Mouse (Mus musculus) gastrocnemius, adult 2 months (tissue): ENCODE data around the gene Nr2f2. TPM values are rescaled to one million over a fixed set of nuclear protein-coding genes. Genes with fewer than 3 reads are reported as not detected.

ENCODE experiments used
- DNase-seq: peaks from one replicate; pipeline ENCODE4 v3.0.0; 2022
- H3K27ac ChIP-seq: fragments of 200-600 bp; 2 replicates; pipeline ENCODE4 v1.8.1; 2022; ENCODE audit warnings: mild to moderate bottlenecking
- H3K4me3 ChIP-seq: fragments of 200-600 bp; 2 replicates; pipeline ENCODE4 v1.8.1; 2022; ENCODE audit warnings: mild to moderate bottlenecking, moderate library complexity
- CTCF ChIP-seq: fragments of 200-600 bp; IDR thresholded peaks from 2 replicates; pipeline ENCODE4 v1.8.1; 2022; ENCODE audit warnings: antibody characterized with exemption, mild to moderate bottlenecking, moderate library complexity
- intact Hi-C: fragments of 180-260 bp; cut with DNase I; formaldehyde crosslinking; loops from one replicate; pipeline ENCODE4 v1.15.1; 2025
- total RNA-seq, 2 experiments: library from RNA; stranded (reverse); gene quantifications; 2 replicates each; pipeline ENCODE4 v1.2.3; 2021

Nr2f2 gene
- total RNA-seq, 2 experiments from 2014 or later, result 15.8 to 16.2 TPM

DNA sequence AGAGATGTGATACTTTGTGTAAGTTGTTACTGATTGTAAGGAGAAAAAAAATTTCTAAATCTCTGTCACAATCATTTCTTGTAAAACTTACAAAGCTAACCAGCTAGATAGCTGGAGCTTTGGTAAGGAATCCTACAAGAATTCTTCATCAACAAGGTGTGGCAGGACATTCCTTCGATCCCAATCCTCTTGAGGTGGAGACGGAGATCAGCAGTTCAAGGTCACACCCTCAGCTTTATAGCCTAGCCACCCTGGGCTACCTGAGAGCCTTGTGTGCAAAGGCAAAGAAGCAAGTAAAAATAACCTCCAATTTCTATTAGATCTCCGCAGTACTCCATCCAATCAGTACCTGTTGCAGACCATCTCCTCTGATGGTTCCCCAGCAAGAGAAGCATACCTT, 13.7 kb upstream of the Nr2f2 start:
- DNase-seq, result no peak
- intact Hi-C loops, result no loop called here
- no peak for TF ChIP-seq CTCF
- Histone ChIP-seq H3K4me3 (no peak overlapping the region), H3K27ac (no peak overlapping the region)

DNA sequence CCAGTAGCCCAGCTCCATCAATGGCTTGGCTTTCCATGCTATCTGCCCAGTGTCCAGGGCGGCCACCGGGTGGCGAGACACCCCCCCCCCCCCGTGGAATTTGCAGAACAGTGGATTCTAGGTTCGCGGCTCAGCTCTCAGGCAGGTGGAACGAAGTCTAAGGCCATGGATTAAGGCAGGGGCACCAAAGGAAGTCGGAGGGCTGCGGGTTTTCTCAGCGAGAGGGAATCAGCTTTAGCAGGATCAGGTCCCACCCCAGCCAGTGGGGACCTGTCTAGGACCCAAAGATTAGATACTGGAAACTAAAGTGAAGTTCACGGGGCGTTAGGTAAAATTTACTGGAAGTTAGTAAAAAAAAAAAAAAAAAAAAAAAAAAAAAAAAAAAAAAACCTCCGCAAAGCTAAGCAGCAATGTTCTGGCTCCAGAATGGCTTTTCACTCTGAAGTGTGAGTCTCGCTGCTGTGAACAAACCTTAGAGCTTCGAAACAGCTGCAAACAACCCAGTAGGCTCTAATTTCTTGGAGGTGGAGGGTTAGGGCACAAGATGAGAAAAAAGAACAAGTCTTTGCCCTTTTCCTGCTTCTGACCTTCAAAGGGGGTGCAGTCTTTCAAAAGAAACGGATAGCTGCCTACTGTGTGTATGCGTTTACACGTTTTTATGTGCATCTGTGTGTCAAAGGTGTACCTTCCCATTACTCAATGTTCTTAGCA, 4.2 kb upstream of the Nr2f2 start:
- H3K27ac ChIP-seq, result peak overlapping the region; percentile 94
- no peak for TF ChIP-seq CTCF
- DNase-seq, result no peak
- peak overlapping the region; percentile 94 for H3K4me3 ChIP-seq
- intact Hi-C loops, result no loop called here

GRCm38 (mm10) chr7:70369731-70370551, 3.4 kb upstream of the Nr2f2 start:
- H3K27ac ChIP-seq, result peak overlapping the region; percentile 94
- H3K4me3 ChIP-seq, result peak overlapping the region; percentile 94
- no peak for TF ChIP-seq CTCF
- intact Hi-C loops, result loop anchor here (10.0 kb wide), 1 partner anchor 1045 kb away; no protein-coding TSS in a partner anchor
- peak; percentile 45 for DNase-seq

DNA sequence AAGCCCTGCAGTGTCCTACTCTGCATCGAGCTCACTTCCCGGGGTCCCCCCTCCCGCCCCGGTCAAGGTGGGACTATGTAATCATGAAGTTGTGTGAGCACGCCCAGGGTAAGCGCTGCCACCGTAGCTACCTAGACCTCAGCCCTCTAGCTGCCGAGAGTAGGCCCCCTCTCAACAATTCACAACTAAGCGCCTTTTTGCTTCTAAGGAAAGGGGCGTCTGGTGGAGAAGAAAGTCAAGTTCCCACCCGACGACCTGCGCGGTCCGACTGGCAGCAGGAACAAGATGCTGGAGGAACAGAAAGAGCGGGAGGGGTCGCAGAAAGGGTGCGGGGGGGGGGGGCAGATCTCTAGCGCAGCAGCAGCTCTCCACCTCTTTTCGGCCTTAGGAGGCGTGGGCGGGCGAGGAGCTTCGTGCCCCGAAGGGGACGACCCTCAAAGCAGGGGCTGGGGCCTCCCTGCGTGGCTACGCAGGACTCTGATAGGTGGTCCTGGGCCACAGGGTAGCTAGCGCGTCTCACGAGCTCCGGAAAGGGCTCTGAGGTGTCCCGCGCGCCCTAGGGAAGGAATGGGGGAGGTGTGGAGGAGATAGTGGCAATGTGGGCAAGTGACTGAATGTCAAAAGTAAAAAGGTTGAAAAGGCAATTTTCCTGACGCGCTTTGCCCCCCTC, 2.7 kb upstream of the Nr2f2 start:
- Histone ChIP-seq H3K27ac (peak overlapping the region; percentile 94), H3K4me3 (peak overlapping the region; percentile 94)
- intact Hi-C loops, result loop anchor here (10.0 kb wide), 1 partner anchor 1046 kb away; no protein-coding TSS in a partner anchor
- DNase-seq, result peak; percentile 23
- TF ChIP-seq CTCF, result no peak

- intact Hi-C loops, result loop anchor here (10.0 kb wide), 1 partner anchor 1046 kb away; no protein-coding TSS in a partner anchor
- TF ChIP-seq CTCF, result no peak
- Histone ChIP-seq H3K4me3 (peak overlapping the region; percentile 94), H3K27ac (peak overlapping the region; percentile 94)
- DNase-seq, result no peak
Measured at GRCm38 (mm10) chr7:70368751-70369060, 2.2 kb upstream of the Nr2f2 start.

GRCm38 (mm10) chr7:70368268-70368655, 1.7 kb upstream of the Nr2f2 start:
- H3K27ac ChIP-seq, result peak overlapping the region; percentile 94
- intact Hi-C loops, result loop anchor here (10.0 kb wide), 1 partner anchor 1047 kb away; no protein-coding TSS in a partner anchor
- DNase-seq, result no peak
- TF ChIP-seq CTCF, result no peak
- H3K4me3 ChIP-seq, result peak overlapping the region; percentile 94

GRCm38 (mm10) chr7:70367591-70368267, 1.2 kb upstream of the Nr2f2 start:
- no peak for DNase-seq
- intact Hi-C loops, result loop anchor here (10.0 kb wide), 1 partner anchor 1047 kb away; no protein-coding TSS in a partner anchor
- peak overlapping the region; percentile 94 for H3K4me3 ChIP-seq
- no peak for TF ChIP-seq CTCF
- H3K27ac ChIP-seq, result peak overlapping the region; percentile 94

- no peak for TF ChIP-seq CTCF
- intact Hi-C loops, result loop anchor here (10.0 kb wide), 1 partner anchor 1048 kb away; no protein-coding TSS in a partner anchor
- peak overlapping the region; percentile 94 for H3K4me3 ChIP-seq
- no peak for DNase-seq
- H3K27ac ChIP-seq, result peak overlapping the region; percentile 94
Measured at GRCm38 (mm10) chr7:70366808-70367095, 217 bp upstream of the Nr2f2 start.

DNA sequence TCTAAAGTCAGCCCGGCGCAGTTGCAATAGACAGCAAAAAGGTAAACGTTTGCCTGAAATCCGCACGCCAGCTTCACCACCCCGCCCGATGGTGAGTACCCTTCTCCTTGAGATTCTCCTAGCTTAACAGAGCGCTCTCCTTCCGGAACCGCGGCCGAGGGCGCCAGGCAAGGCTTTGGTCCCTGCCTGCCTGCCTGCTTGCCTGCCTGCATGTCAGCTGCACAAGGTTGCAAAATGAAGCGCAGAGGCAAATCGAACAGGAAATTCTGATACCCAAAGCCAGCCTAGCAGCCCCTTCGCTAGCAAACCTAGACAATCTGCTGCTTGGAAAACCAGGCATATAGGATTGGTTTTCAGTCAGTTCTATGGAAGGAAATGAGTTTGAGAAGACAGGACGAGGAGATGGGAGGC, 1.1 kb downstream of the Nr2f2 start:
- Histone ChIP-seq H3K4me3 (peak overlapping the region; percentile 94), H3K27ac (peak overlapping the region; percentile 94)
- intact Hi-C loops, result loop anchor here (10.0 kb wide), 1 partner anchor 1049 kb away; no protein-coding TSS in a partner anchor
- DNase-seq, result peak; percentile 47
- no peak for TF ChIP-seq CTCF

- intact Hi-C loops, result loop anchor here (5.0 to 10.0 kb wide), 2 partner anchors 278 to 1050 kb away; no protein-coding TSS in a partner anchor
- H3K4me3 ChIP-seq, result peak overlapping the region; percentile 94
- peak overlapping the region; percentile 94 for H3K27ac ChIP-seq
Measured at GRCm38 (mm10) chr7:70364798-70365197, 1.7 kb downstream of the Nr2f2 start.

GRCm38 (mm10) chr7:70363351-70363750, 3.2 kb downstream of the Nr2f2 start:
- peak overlapping the region; percentile 94 for H3K27ac ChIP-seq
- H3K4me3 ChIP-seq, result peak overlapping the region; percentile 94

More at GRCm38 (mm10) chr7:70364798-70365197, 1.7 kb downstream of the Nr2f2 start:
- TF ChIP-seq CTCF, result peak; percentile 77
- DNase-seq, result no peak

More at GRCm38 (mm10) chr7:70363351-70363750, 3.2 kb downstream of the Nr2f2 start:
- no peak for DNase-seq
- intact Hi-C loops, result loop anchor here (2.0 to 10.0 kb wide), 3 partner anchors 17 to 1051 kb away; no protein-coding TSS in a partner anchor
- TF ChIP-seq CTCF, result no peak
